Mouse (Mus musculus) liver, embryonic 11.5 days (tissue): ENCODE measurements at regions not wholly inside any gene's neighbourhood (a gene's known extent, or its start where the extent isn't known, plus 50 kb on each side); places are given as distances from the start of the nearest gene placed in this dataset.

Source experiments
- ATAC-seq: fragments of 200-750 bp; cut with Nextera tagmentation; replicated peaks from 2 replicates; pipeline ENCODE4 v1.8.0; 2017; ENCODE audit warnings: moderate number of reproducible peaks, mild to moderate bottlenecking, moderate TSS enrichment, moderate library complexity; ENCODE audit not compliant: low FRiP score
- DNase-seq: peaks from one replicate; pipeline ENCODE4 v3.0.0-alpha.2; 2017; ENCODE audit warnings: low spot score
- H3K27ac ChIP-seq: fragments of 300-500 bp; sonication (generic); 2 replicates; pipeline ENCODE4 v1.5.1; 2014; ENCODE audit warnings: mild to moderate bottlenecking, low read depth, low read length, control low read depth
- H3K27me3 ChIP-seq: fragments of 300-500 bp; sonication (generic); replicated peaks from 2 replicates; pipeline ENCODE4 v1.6.1; 2014; ENCODE audit warnings: low read length, mixed read lengths; ENCODE audit not compliant: control insufficient read depth, insufficient read depth
- H3K36me3 ChIP-seq: fragments of 300-500 bp; sonication (generic); 2 replicates; pipeline ENCODE4 v1.6.1; 2014; ENCODE audit warnings: mild to moderate bottlenecking, low read length, moderate library complexity, mixed read lengths; ENCODE audit not compliant: control insufficient read depth, insufficient read depth
- H3K4me1 ChIP-seq: fragments of 300-500 bp; sonication (generic); replicated peaks from 2 replicates; pipeline ENCODE4 v1.6.1; 2014; ENCODE audit warnings: low read length, mixed read lengths; ENCODE audit not compliant: control insufficient read depth, insufficient read depth
- H3K4me2 ChIP-seq: fragments of 300-500 bp; sonication (generic); 2 replicates; pipeline ENCODE4 v1.6.1; 2014; ENCODE audit warnings: mild to moderate bottlenecking, control low read depth, moderate library complexity
- H3K4me3 ChIP-seq: fragments of 300-500 bp; sonication (generic); 2 replicates; pipeline ENCODE4 v1.5.1; 2014; ENCODE audit warnings: low read depth, low read length, control low read depth
- H3K9ac ChIP-seq: fragments of 300-500 bp; sonication (generic); 2 replicates; pipeline ENCODE4 v1.6.1; 2014; ENCODE audit warnings: low read depth, low read length, control low read depth
- H3K9me3 ChIP-seq: fragments of 300-500 bp; sonication (generic); 2 replicates; pipeline ENCODE4 v1.6.1; 2016; ENCODE audit warnings: low read length, inconsistent platforms, mixed read lengths; ENCODE audit not compliant: control insufficient read depth
- WGBS: fragments of 180-500 bp; shearing (Covaris S2); extraction: QIAGEN DNeasy Blood & Tissue Kit; methylation state at CpG from one replicate; pipeline ENCODE4 v1.1.7; 2014; 5-methylcytosine and 5-hydroxymethylcytosine counted together

DNA sequence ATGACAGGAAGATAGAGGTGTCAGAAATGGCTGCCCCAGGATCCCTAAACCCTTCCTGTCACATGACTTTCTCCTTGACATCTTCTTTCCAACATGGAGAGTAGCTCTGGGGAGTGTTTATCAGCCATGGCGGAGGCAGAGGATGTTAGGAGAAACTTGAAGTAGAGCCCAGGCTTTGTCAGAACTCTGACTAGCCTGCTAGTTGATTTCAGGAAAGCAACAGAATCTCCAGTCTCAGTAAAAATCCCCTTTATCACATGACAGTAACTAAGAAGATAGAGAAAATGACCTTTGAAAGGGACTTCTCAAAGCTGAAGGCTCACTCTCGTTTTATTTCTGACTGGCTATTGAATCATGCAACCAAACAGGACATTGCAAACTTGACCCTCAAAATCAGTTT lies 76.3 kb upstream of the Glrp1 start:
- no peak overlapping the region for H3K27ac ChIP-seq
- H3K4me1 ChIP-seq: peaks cover 3% of the 10 kb centered on the region; the same call in 1 of the 2 replicates
- H3K9me3 ChIP-seq: no peaks in the 10 kb centered on the region
- ATAC-seq (no peak), DNase-seq (no peak)
- no peaks in the 10 kb centered on the region; the same call in 1 of the 2 replicates for H3K27me3 ChIP-seq
- H3K4me2 ChIP-seq: no peak overlapping the region
- no peak overlapping the region for H3K4me3 ChIP-seq
- 72% methylated on average over 2 of the region's 2 CpGs for WGBS
- H3K9ac ChIP-seq: no peak overlapping the region
- H3K36me3 ChIP-seq: no peaks in the 10 kb centered on the region

DNA sequence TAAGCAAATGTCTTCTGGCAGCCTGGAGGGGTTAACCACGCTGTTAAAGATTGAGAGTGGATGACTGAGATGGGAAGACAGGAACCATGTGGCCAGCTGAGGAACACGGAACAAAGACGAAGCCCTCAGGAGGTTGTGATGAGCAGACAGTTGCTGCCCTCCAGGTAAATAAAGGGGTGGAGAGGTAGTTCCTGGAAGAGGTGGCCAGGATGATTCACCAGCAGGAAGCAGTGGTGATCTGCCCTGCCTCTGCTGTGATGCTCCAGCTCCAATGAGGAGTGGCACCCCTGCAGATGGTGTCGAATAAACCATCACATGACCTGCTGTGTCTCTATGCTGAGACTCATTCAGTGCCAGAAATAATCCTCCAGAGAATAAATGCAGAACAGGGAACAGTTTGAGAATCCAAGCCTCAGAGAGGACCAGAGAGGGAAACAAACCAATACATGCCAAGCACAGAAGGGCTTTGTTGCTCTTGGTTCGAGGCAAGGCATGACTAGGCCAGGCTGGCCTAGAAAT lies 74.7 kb upstream of the Glrp1 start:
- no peak overlapping the region for H3K4me3 ChIP-seq
- no peak for ATAC-seq
- WGBS: 59% methylated on average over 5 of the region's 5 CpGs
- no peak for DNase-seq
- peaks cover 3% of the 10 kb centered on the region; the same call in 1 of the 2 replicates for H3K4me1 ChIP-seq
- H3K27me3 ChIP-seq: no peaks in the 10 kb centered on the region; the same call in 1 of the 2 replicates
- H3K27ac ChIP-seq: no peak overlapping the region
- no peaks in the 10 kb centered on the region for H3K9me3 ChIP-seq
- H3K36me3 ChIP-seq: no peaks in the 10 kb centered on the region
- no peak overlapping the region for H3K9ac ChIP-seq
- H3K4me2 ChIP-seq: no peak overlapping the region

DNA sequence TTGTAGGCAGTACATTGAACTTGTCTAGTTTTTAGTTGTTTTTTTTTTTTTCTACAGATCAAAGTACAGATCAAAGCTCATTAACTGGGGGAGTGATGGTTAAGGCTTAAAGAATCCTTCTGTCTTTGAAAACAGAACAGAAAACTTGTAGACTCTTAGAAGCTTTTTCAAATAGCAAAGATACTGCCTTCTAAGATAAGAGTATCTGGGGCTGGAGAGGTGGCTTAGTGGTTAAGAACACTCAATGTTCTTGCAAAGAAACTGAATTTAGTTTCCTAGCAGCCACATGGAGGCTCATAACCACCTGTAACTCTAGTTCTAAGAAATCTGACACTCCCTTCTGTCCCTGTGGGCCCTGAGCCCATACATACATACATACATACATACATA lies 68.4 kb upstream of the Glrp1 start:
- H3K4me1 ChIP-seq: no peaks in the 10 kb centered on the region
- no peak overlapping the region for H3K27ac ChIP-seq
- H3K27me3 ChIP-seq: no peaks in the 10 kb centered on the region
- no peak overlapping the region for H3K9ac ChIP-seq
- no peaks in the 10 kb centered on the region for H3K9me3 ChIP-seq
- H3K4me2 ChIP-seq: no peak overlapping the region
- no peak for DNase-seq
- no peak overlapping the region for H3K4me3 ChIP-seq
- ATAC-seq: no peak
- H3K36me3 ChIP-seq: no peaks in the 10 kb centered on the region

DNA sequence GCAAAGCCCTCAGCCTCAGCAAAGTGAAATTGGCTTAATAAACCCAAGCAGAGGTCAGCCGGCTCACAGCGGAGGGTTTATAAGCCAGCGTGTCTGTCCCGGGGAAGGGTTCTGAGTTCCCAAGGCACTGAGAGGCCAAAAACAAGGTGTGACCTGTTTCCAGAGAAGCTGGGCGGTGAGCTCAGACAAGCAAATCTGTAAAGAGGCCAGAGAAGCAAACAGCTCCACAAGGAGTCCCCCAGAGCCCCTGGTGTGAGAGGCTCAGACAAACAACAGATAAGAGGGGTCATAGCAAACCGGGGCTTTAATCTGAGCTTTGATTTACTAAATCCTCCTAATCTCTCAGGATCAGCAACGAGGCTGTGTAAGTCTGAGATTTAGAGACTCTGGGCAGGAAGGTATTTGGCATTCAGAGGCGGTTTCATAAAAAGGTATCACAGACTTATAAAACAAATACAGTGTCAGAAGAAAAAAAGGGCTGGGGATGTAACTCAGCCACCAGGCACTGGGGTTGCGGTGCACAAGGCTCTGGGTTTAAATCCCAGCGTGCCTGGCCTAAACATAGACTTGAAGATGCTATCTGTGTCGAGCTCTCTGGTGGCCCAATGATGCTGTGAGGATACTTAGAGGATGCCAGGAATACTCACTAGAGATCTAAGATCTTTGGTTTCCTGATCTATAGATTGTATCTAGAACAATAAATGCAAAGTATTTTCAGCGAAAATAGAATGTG lies 67.8 kb upstream of the Glrp1 start:
- H3K4me3 ChIP-seq: no peak overlapping the region
- DNase-seq (no peak), ATAC-seq (no peak)
- H3K9me3 ChIP-seq: no peaks in the 10 kb centered on the region
- no peak overlapping the region for H3K27ac ChIP-seq
- WGBS: 36% methylated on average over 12 of the region's 12 CpGs
- H3K9ac ChIP-seq: no peak overlapping the region
- no peak overlapping the region for H3K4me2 ChIP-seq
- no peaks in the 10 kb centered on the region for H3K36me3 ChIP-seq
- H3K27me3 ChIP-seq: no peaks in the 10 kb centered on the region
- no peaks in the 10 kb centered on the region for H3K4me1 ChIP-seq

DNA sequence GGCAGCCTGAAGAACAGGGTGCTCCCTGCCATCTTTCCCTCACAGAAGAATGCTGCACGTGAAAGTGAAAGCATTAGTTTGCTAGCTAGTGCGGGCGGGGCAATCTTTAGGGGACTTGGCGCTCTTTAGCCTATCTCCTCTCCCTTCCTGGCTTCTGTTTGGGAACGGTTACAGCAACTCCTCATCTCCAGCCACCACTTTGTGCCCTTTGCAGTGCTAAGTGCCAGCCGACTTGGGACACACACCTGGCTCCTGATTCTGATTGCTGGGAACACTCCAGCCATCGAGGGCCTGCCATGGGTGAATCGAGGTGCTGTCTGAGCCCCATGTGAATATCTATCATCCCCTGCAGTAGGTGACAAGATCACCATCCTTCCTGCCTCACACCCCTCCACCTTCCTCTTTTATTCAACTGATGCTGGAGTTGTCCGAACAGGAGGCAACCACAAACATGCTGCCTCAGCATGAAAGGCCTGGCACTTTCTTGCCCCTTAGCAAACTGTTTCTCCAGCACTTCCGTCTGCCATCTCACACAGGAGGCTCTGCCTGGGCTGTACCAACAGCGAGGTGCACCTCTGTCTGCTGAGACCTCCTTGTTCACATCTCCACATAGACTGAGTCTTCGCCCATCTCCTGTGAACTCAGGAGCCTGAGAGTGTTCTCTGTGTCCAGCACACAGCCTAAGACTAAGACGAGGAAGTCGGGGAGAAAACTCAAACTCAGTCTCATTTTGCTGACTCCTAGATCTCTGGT lies 66.2 kb upstream of the Glrp1 start:
- DNase-seq (no peak), ATAC-seq (no peak)
- Histone ChIP-seq H3K27ac (no peak overlapping the region), H3K9me3 (peaks cover 2% of the 10 kb centered on the region; the same call in 1 of the 2 replicates), H3K36me3 (no peaks in the 10 kb centered on the region), H3K27me3 (no peaks in the 10 kb centered on the region), H3K4me3 (no peak overlapping the region; the same call in 1 of the 2 replicates), H3K9ac (peak overlapping the region; percentile 10; the same call in 1 of the 2 replicates), H3K4me2 (peak overlapping the region; percentile 47), H3K4me1 (no peaks in the 10 kb centered on the region)
- 39% methylated on average over 14 of the region's 14 CpGs for WGBS

DNA sequence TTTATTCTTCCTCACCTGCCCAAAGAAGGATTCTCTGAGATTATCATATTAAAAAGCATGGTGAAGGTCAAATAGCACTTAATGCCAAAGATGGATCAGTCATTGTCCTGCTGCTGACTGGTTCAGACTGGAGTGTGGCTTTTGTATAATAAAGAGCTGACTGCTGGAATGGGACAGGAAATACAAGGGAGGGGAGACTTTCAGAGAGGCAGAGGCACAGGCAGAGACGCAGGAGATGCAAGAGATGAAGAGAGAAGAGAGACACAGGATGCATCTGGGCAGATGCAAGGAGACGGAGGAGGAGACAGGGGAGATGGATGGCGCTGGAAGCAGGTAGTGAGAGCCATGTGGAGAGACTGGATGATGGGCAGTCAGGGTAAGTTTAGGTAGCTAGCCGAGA lies 65.4 kb upstream of the Glrp1 start:
- Histone ChIP-seq H3K36me3 (no peaks in the 10 kb centered on the region), H3K27me3 (no peaks in the 10 kb centered on the region), H3K4me1 (no peaks in the 10 kb centered on the region), H3K4me3 (no peak overlapping the region; the same call in 1 of the 2 replicates), H3K4me2 (no peak overlapping the region), H3K27ac (no peak overlapping the region), H3K9me3 (peaks cover 2% of the 10 kb centered on the region; the same call in 1 of the 2 replicates), H3K9ac (no peak overlapping the region; the same call in 1 of the 2 replicates)
- 63% methylated on average over 4 of the region's 4 CpGs for WGBS
- no peak for ATAC-seq
- DNase-seq: no peak

DNA sequence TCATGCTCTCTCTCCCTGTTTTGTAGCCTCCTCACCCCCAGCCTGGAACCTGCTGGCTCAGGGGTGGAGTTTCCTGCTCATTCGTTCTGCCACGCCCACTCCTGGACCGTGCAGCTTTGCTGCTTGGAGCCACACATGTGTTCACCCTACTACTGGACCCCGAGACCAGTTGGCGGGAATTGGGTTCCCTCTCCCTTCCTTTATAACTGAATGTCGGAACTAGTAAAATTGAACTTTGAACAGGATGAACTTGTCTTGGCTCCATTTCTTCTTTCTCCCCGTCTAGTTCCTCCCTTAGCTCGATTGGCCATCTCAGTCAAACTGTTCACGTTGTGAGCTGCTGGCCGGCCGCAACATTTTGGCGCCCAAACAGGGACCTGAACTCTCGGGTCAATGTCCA lies 62.3 kb upstream of the Glrp1 start:
- Histone ChIP-seq H3K9ac (no peak overlapping the region), H3K27me3 (no peaks in the 10 kb centered on the region), H3K9me3 (peaks cover 2% of the 10 kb centered on the region; the same call in 1 of the 2 replicates), H3K36me3 (no peaks in the 10 kb centered on the region), H3K4me2 (no peak overlapping the region), H3K27ac (no peak overlapping the region), H3K4me3 (no peak overlapping the region), H3K4me1 (no peaks in the 10 kb centered on the region)
- WGBS: 89% methylated on average over 13 of the region's 13 CpGs
- DNase-seq (no peak), ATAC-seq (no peak)

DNA sequence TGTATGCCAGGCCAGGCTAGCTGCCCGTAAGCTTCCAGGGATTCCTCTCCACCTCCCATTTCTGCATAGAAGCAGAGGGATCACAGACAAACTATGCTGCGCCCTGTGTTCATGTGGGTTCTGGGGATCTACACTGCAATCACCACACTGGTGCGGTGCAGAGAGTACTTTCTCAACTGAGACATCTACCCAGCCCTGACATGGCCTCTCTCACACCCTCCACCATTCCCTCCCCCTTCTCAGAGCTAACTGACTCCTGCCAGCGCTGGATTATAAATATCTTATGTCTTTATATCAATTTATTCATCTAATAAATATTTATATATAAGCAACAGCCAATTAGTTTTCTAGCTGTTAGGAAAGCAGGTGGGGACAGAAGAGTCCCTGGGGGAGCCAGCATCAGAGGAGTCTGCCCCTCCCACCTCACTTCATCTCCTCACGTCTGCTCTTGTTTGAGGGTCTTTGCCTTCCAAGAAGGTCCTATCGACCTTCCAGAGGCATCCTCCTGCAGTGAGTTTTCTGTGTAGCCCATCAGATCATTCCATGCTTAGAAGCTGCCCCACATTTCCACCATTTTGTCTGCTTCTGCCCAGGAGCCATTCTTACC lies 58.7 kb upstream of the Glrp1 start:
- H3K4me2 ChIP-seq: no peak overlapping the region
- H3K27me3 ChIP-seq: no peaks in the 10 kb centered on the region
- DNase-seq (no peak), ATAC-seq (no peak)
- WGBS: 83% methylated on average over 6 of the region's 6 CpGs
- H3K9me3 ChIP-seq: peaks cover 2% of the 10 kb centered on the region; the same call in 1 of the 2 replicates
- no peak overlapping the region for H3K9ac ChIP-seq
- no peak overlapping the region for H3K4me3 ChIP-seq
- no peaks in the 10 kb centered on the region for H3K36me3 ChIP-seq
- H3K27ac ChIP-seq: no peak overlapping the region
- no peaks in the 10 kb centered on the region for H3K4me1 ChIP-seq
